Mouse (Mus musculus): ENCODE results near the gene Shank2. TPM values are rescaled to one million over a fixed set of nuclear protein-coding genes. Genes with fewer than 3 reads are reported as not detected.
A peak's percentile ranks its signal among the peaks of the same experiment; 100 is the strongest.

Gene Shank2
- 1.2 and 1.3 TPM in 2 replicates for polyA plus RNA-seq (2014; fragmentation: Nextera tagmentation; extraction: Ambion mirVana)

GRCm38 (mm10) chr7:144001628-144002027, at the start of gene Shank2:
Gene Shank2 (plus strand): TSS chr7:144001928.
- Histone ChIP-seq H3K9ac (replicated peaks; ENCODE audit: low read depth, low read length) (no peak within 1 kb of the TSS), H3K4me1 (ENCODE audit: control insufficient read depth, insufficient read depth, low read length) (no peaks in the 10 kb centered on the region), H3K9me3 (ENCODE audit: control insufficient read depth, low read depth, low read length) (peaks cover 5% of the 10 kb centered on the region; the same call in 1 of the 2 replicates), H3K27me3 (ENCODE audit: control insufficient read depth, insufficient read depth, low read length) (no peaks in the 10 kb centered on the region), H3K4me2 (replicated peaks; ENCODE audit: low read depth, low read length) (no peak within 1 kb of the TSS), H3K4me3 (ENCODE audit: low read depth, low read length) (no peak within 1 kb of the TSS), H3K27ac (ENCODE audit: low read length) (no peak within 1 kb of the TSS), H3K36me3 (ENCODE audit: control insufficient read depth, insufficient read depth, low read length) (no peaks in the 10 kb centered on the region)
- 78% methylated on average over 3 of the region's 3 CpGs for WGBS
- ATAC-seq (ENCODE audit: insufficient number of reproducible peaks, insufficient read depth, low FRiP score, low read depth): no peak

- no peak for ATAC-seq (ENCODE audit: insufficient number of reproducible peaks, insufficient read depth, low FRiP score, low read depth)
- H3K4me3 ChIP-seq (ENCODE audit: low read depth, low read length): no peak overlapping the region
- no peaks in the 10 kb centered on the region for H3K27me3 ChIP-seq (ENCODE audit: control insufficient read depth, insufficient read depth, low read length)
- no peak overlapping the region for H3K27ac ChIP-seq (ENCODE audit: low read length)
- no peak overlapping the region for H3K4me2 ChIP-seq (replicated peaks; ENCODE audit: low read depth, low read length)
- 82% methylated on average over 3 of the region's 3 CpGs for WGBS
- no peaks in the 10 kb centered on the region for H3K4me1 ChIP-seq (ENCODE audit: control insufficient read depth, insufficient read depth, low read length)
- H3K9ac ChIP-seq (replicated peaks; ENCODE audit: low read depth, low read length): no peak overlapping the region
- no peaks in the 10 kb centered on the region for H3K36me3 ChIP-seq (ENCODE audit: control insufficient read depth, insufficient read depth, low read length)
- no peaks in the 10 kb centered on the region for H3K9me3 ChIP-seq (ENCODE audit: control insufficient read depth, low read depth, low read length)
These were observed 49.6 kb upstream of the Shank2 start for GRCm38 (mm10) chr7:143952130-143952529.

GRCm38 (mm10) chr7:143956575-143957295, 45.0 kb upstream of the Shank2 start:
- ATAC-seq (ENCODE audit: insufficient number of reproducible peaks, insufficient read depth, low FRiP score, low read depth): peak; percentile 59; the same call in 1 of the 2 replicates
- Histone ChIP-seq H3K9ac (replicated peaks; ENCODE audit: low read depth, low read length) (no peak overlapping the region), H3K27me3 (ENCODE audit: control insufficient read depth, insufficient read depth, low read length) (no peaks in the 10 kb centered on the region), H3K9me3 (ENCODE audit: control insufficient read depth, low read depth, low read length) (no peaks in the 10 kb centered on the region), H3K4me2 (replicated peaks; ENCODE audit: low read depth, low read length) (no peak overlapping the region), H3K4me1 (ENCODE audit: control insufficient read depth, insufficient read depth, low read length) (no peaks in the 10 kb centered on the region), H3K36me3 (ENCODE audit: control insufficient read depth, insufficient read depth, low read length) (no peaks in the 10 kb centered on the region), H3K27ac (ENCODE audit: low read length) (no peak overlapping the region; the same call in 1 of the 2 replicates), H3K4me3 (ENCODE audit: low read depth, low read length) (no peak overlapping the region)
- WGBS: 72% methylated on average over 6 of the region's 6 CpGs

- Histone ChIP-seq H3K9me3 (ENCODE audit: control insufficient read depth, low read depth, low read length) (no peaks in the 10 kb centered on the region), H3K36me3 (ENCODE audit: control insufficient read depth, insufficient read depth, low read length) (no peaks in the 10 kb centered on the region), H3K4me1 (ENCODE audit: control insufficient read depth, insufficient read depth, low read length) (no peaks in the 10 kb centered on the region), H3K27ac (ENCODE audit: low read length) (no peak overlapping the region), H3K4me2 (replicated peaks; ENCODE audit: low read depth, low read length) (no peak overlapping the region), H3K27me3 (ENCODE audit: control insufficient read depth, insufficient read depth, low read length) (no peaks in the 10 kb centered on the region), H3K4me3 (ENCODE audit: low read depth, low read length) (no peak overlapping the region), H3K9ac (replicated peaks; ENCODE audit: low read depth, low read length) (no peak overlapping the region)
- 49% methylated on average over 11 of the region's 11 CpGs for WGBS
- no peak; the same call in 1 of the 2 replicates for ATAC-seq (ENCODE audit: insufficient number of reproducible peaks, insufficient read depth, low FRiP score, low read depth)
These were observed 43.6 kb upstream of the Shank2 start for GRCm38 (mm10) chr7:143958030-143958565.

GRCm38 (mm10) chr7:143963813-143964212, 37.9 kb upstream of the Shank2 start:
- Histone ChIP-seq H3K4me3 (ENCODE audit: low read depth, low read length) (no peak overlapping the region), H3K27ac (ENCODE audit: low read length) (no peak overlapping the region), H3K36me3 (ENCODE audit: control insufficient read depth, insufficient read depth, low read length) (no peaks in the 10 kb centered on the region), H3K9ac (replicated peaks; ENCODE audit: low read depth, low read length) (no peak overlapping the region), H3K4me2 (replicated peaks; ENCODE audit: low read depth, low read length) (no peak overlapping the region), H3K9me3 (ENCODE audit: control insufficient read depth, low read depth, low read length) (no peaks in the 10 kb centered on the region), H3K27me3 (ENCODE audit: control insufficient read depth, insufficient read depth, low read length) (no peaks in the 10 kb centered on the region), H3K4me1 (ENCODE audit: control insufficient read depth, insufficient read depth, low read length) (no peaks in the 10 kb centered on the region)
- ATAC-seq (ENCODE audit: insufficient number of reproducible peaks, insufficient read depth, low FRiP score, low read depth): no peak
- WGBS: 86% methylated on average over 5 of the region's 5 CpGs

- Histone ChIP-seq H3K4me3 (ENCODE audit: low read depth, low read length) (no peak overlapping the region), H3K27ac (ENCODE audit: low read length) (no peak overlapping the region), H3K36me3 (ENCODE audit: control insufficient read depth, insufficient read depth, low read length) (no peaks in the 10 kb centered on the region), H3K4me1 (ENCODE audit: control insufficient read depth, insufficient read depth, low read length) (no peaks in the 10 kb centered on the region), H3K9me3 (ENCODE audit: control insufficient read depth, low read depth, low read length) (no peaks in the 10 kb centered on the region), H3K9ac (replicated peaks; ENCODE audit: low read depth, low read length) (no peak overlapping the region), H3K4me2 (replicated peaks; ENCODE audit: low read depth, low read length) (no peak overlapping the region), H3K27me3 (ENCODE audit: control insufficient read depth, insufficient read depth, low read length) (no peaks in the 10 kb centered on the region)
- WGBS: 74% methylated on average over 7 of the region's 7 CpGs
- no peak for ATAC-seq (ENCODE audit: insufficient number of reproducible peaks, insufficient read depth, low FRiP score, low read depth)
These were observed 35.1 kb upstream of the Shank2 start for GRCm38 (mm10) chr7:143966621-143967020.

GRCm38 (mm10) chr7:143977491-143977830, 24.3 kb upstream of the Shank2 start:
- H3K4me2 ChIP-seq (replicated peaks; ENCODE audit: low read depth, low read length): peak overlapping the region; percentile 89
- no peaks in the 10 kb centered on the region for H3K36me3 ChIP-seq (ENCODE audit: control insufficient read depth, insufficient read depth, low read length)
- peaks cover 25% of the 10 kb centered on the region for H3K27me3 ChIP-seq (ENCODE audit: control insufficient read depth, insufficient read depth, low read length)
- WGBS: 13% methylated on average over 5 of the region's 5 CpGs
- no peak; the same call in 1 of the 2 replicates for ATAC-seq (ENCODE audit: insufficient number of reproducible peaks, insufficient read depth, low FRiP score, low read depth)
- no peak overlapping the region for H3K9ac ChIP-seq (replicated peaks; ENCODE audit: low read depth, low read length)
- peak overlapping the region; percentile 50 for H3K4me3 ChIP-seq (ENCODE audit: low read depth, low read length)
- 0 out of 2 replicates have a peak overlapping the region, but pooled peaks have one; percentile 27 for H3K27ac ChIP-seq (ENCODE audit: low read length)
- peaks cover 7% of the 10 kb centered on the region; the same call in 1 of the 2 replicates for H3K4me1 ChIP-seq (ENCODE audit: control insufficient read depth, insufficient read depth, low read length)
- H3K9me3 ChIP-seq (ENCODE audit: control insufficient read depth, low read depth, low read length): no peaks in the 10 kb centered on the region

- peak overlapping the region; percentile 50 for H3K4me3 ChIP-seq (ENCODE audit: low read depth, low read length)
- peaks cover 7% of the 10 kb centered on the region; the same call in 1 of the 2 replicates for H3K4me1 ChIP-seq (ENCODE audit: control insufficient read depth, insufficient read depth, low read length)
- no peaks in the 10 kb centered on the region for H3K9me3 ChIP-seq (ENCODE audit: control insufficient read depth, low read depth, low read length)
- no peak overlapping the region; the same call in 1 of the 2 replicates for H3K9ac ChIP-seq (replicated peaks; ENCODE audit: low read depth, low read length)
- no peaks in the 10 kb centered on the region for H3K36me3 ChIP-seq (ENCODE audit: control insufficient read depth, insufficient read depth, low read length)
- peaks cover 25% of the 10 kb centered on the region for H3K27me3 ChIP-seq (ENCODE audit: control insufficient read depth, insufficient read depth, low read length)
- WGBS: under 1% methylated on average over 67 of the region's 67 CpGs
- peak overlapping the region; percentile 89 for H3K4me2 ChIP-seq (replicated peaks; ENCODE audit: low read depth, low read length)
- peak; percentile 66; the same call in 1 of the 2 replicates for ATAC-seq (ENCODE audit: insufficient number of reproducible peaks, insufficient read depth, low FRiP score, low read depth)
- peak overlapping the region; percentile 27; the same call in 1 of the 2 replicates for H3K27ac ChIP-seq (ENCODE audit: low read length)
These were observed 23.7 kb upstream of the Shank2 start for GRCm38 (mm10) chr7:143977831-143978682.

All from stomach, embryonic 14.5 days (tissue).